Comparison of ENCODE assay signal across 9 mouse cellular contexts in the genomic region with DNA sequence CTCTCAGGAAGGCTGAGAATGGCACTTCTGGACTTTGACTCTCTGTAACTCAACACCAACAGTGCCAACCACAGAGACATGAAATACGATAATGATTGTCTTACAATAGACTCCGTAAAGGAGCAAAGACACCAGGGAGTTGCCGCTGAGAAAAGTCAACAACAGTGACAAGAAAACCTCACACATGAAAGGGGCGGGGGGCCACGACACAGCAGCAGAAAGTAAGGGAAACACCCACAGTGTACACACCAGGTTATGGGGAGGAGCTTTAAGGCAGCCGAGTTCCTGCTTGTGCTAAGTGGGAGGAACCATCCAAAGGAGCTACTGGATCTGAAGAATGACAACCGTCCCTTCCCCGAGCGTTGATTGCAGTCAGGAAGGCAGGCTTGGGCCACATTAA. TPM values are rescaled to one million over a fixed set of nuclear protein-coding genes. Genes with fewer than 3 reads are reported as not detected.
DNase-seq lines count a peak whose midpoint lies in the region; ATAC-seq and TF ChIP-seq lines count a peak whose summit lies in the region.
"Had no signal": no experiment of that assay in that cellular context is flagged by ENCODE, and none has a peak within 500 bp of the region (broad histone marks: within the 10 kb centered on the region; RNA-seq: fewer than 3 reads in every experiment).

No protein-coding gene starts in this region.

- no peak overlapping the region for H3K4me3 ChIP-seq in myocyte
- H3K4me3 ChIP-seq: embryonic facial prominence, embryonic 15.5 days had no signal

- H3ac ChIP-seq in myocyte (ENCODE audit: control insufficient read depth, insufficient read length), result no peak overlapping the region

- peak; percentile 13; the same call in 1 of the 2 replicates for ATAC-seq in common myeloid progenitor, adult 5-6 weeks (replicated peaks; ENCODE audit: low read depth, poor library complexity, severe bottlenecking)
- 0 out of 2 replicates have a peak, but pooled peaks have one; percentile 8 for ATAC-seq in granulocyte monocyte progenitor cell, adult 5-6 weeks (replicated peaks; ENCODE audit: poor library complexity, severe bottlenecking)

- no peaks in the 10 kb centered on the region for H3K79me2 ChIP-seq in myocyte (ENCODE audit: control insufficient read depth, insufficient read depth)

- H3K27me3 ChIP-seq in myocyte (ENCODE audit: control insufficient read depth, insufficient read depth, insufficient read length), result no peaks in the 10 kb centered on the region

- TF ChIP-seq POLR2A in myocyte (IDR thresholded peaks at IDR 0.05; ENCODE audit: insufficient read length, low read depth), result no peak

- peak; percentile 80 for DNase-seq in large intestine, adult 2 months (ENCODE audit: low read depth, low spot score)
- DNase-seq in cerebellum, adult 11 months, result no peak
- DNase-seq in spleen, adult 12 weeks (ENCODE audit: low spot score), result no peak
- no peak for DNase-seq in frontal cortex, postnatal 14 days (ENCODE audit: low spot score in 2 of 2)

- H3K36me3 ChIP-seq in myocyte (ENCODE audit: control insufficient read depth, insufficient read depth), result no peaks in the 10 kb centered on the region
- H3K36me3 ChIP-seq: embryonic facial prominence, embryonic 15.5 days; G1E had no signal

- peak overlapping the region; percentile 30 for H3K4me2 ChIP-seq in myocyte (ENCODE audit: low read depth)
- H3K4me2 ChIP-seq: embryonic facial prominence, embryonic 15.5 days had no signal

- WGBS in large intestine, adult 2 months, result 23% methylated on average over 9 of the region's 9 CpGs

TF ChIP-seq in myocyte, 11 proteins besides CTCF, POLR2A, EP300 and RAD21:
- TF ChIP-seq TCF3 (IDR thresholded peaks at IDR 0.05; ENCODE audit: insufficient read length, low read depth), result no peak
- no peak for TF ChIP-seq USF1 (IDR thresholded peaks at IDR 0.05; ENCODE audit: low read depth)
- no peak for TF ChIP-seq REST (IDR thresholded peaks at IDR 0.05; ENCODE audit: insufficient read depth, insufficient read length)
- no peak for TF ChIP-seq CEBPB (IDR thresholded peaks at IDR 0.05; ENCODE audit: insufficient read depth, poor library complexity, severe bottlenecking)
- no peak for TF ChIP-seq MYOG (IDR thresholded peaks at IDR 0.05; ENCODE audit: control insufficient read depth in 1 of 3, insufficient read depth in 1 of 3, insufficient read length in 2 of 3, low read depth in 2 of 3)
- TF ChIP-seq SRF (IDR thresholded peaks at IDR 0.05; ENCODE audit: control insufficient read depth, insufficient read length, low read depth), result no peak
- no peak for TF ChIP-seq TCF12 (IDR thresholded peaks at IDR 0.05; ENCODE audit: insufficient read depth, poor library complexity, severe bottlenecking)
- TF ChIP-seq MYOD1 (IDR thresholded peaks at IDR 0.05; ENCODE audit: control insufficient read depth in 1 of 3, insufficient read length in 2 of 3, low read depth in 2 of 3), result no peak
- no peak for TF ChIP-seq MAX (IDR thresholded peaks at IDR 0.05; ENCODE audit: low read depth)
- no peak for TF ChIP-seq E2F4 (IDR thresholded peaks at IDR 0.05; ENCODE audit: insufficient read depth)
- TF ChIP-seq POLR2AphosphoS2 (IDR thresholded peaks at IDR 0.05; ENCODE audit: insufficient read length, low read depth), result no peak

RNA-seq across cellular contexts. Expression of a gene that starts 4.3 kb away (rescaled TPM):
- 0.87 and 1.6 TPM in 2 replicates for total RNA-seq in common myeloid progenitor, adult 5-6 weeks (2017)
- total RNA-seq in granulocyte monocyte progenitor cell, adult 5-6 weeks (2014; fragmentation: Nextera tagmentation), result 8.3 and 18.3 TPM in 2 replicates
- 4.5 and 6.4 TPM in 2 replicates for total RNA-seq in granulocyte monocyte progenitor cell, adult 5-6 weeks (2017)
- 5.7 and 11.2 TPM in 2 replicates for polyA plus RNA-seq in large intestine, adult 2 months (2012; rRNA removed)
- polyA plus RNA-seq in myocyte (2012; fragmentation: generic; extraction: Trizol), result not detected
- polyA plus RNA-seq: G1E had no signal
